9 mouse cellular contexts compared by ENCODE assay signal in the genomic region with DNA sequence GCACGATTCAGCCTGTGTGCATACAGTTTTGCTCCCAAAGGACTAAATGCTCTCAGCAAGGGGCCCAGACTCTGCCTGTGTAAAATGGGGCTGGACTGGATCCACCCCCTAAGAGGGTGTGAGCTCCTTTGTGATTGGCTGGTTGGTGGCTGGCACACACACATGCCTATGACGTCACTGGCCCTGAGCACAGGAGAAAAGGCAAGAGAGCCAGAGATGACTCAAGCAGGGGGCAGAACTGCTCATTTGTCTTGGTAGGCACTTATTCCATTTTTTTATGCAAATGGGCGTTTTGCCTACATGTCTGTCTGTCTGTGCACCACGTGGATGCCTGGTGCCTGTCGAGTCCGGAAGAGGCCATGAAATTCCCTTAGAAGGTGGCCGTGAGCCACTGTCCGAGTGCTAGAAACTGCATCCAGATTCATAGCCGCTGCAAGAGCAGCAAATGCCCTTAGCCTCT. TPM values are rescaled to one million over a fixed set of nuclear protein-coding genes. Genes with fewer than 3 reads are reported as not detected.
DNase-seq lines count a peak whose midpoint lies in the region; ATAC-seq and TF ChIP-seq lines count a peak whose summit lies in the region.
"Had no signal": no experiment of that assay in that cellular context is flagged by ENCODE, and none has a peak within 500 bp of the region (broad histone marks: within the 10 kb centered on the region; RNA-seq: fewer than 3 reads in every experiment).

No protein-coding gene starts in this region.

- H3K4me1 ChIP-seq in embryonic facial prominence, embryonic 10.5 days: peaks cover 48% of the 10 kb centered on the region
- peaks cover 13% of the 10 kb centered on the region for H3K4me1 ChIP-seq in heart, embryonic 13.5 days
- H3K4me1 ChIP-seq in kidney, postnatal 0 days (replicated peaks; ENCODE audit: insufficient read depth, low read length): no peaks in the 10 kb centered on the region
- H3K4me1 ChIP-seq in liver, embryonic 12.5 days: peaks cover 34% of the 10 kb centered on the region
- H3K4me1 ChIP-seq in thymus, adult 2 months (replicated peaks; ENCODE audit: control insufficient read depth, insufficient read depth, low read length): 0 out of 2 replicates have a peak, but pooled peaks cover 3% of the 10 kb centered on the region

- H3K4me2 ChIP-seq in heart, embryonic 13.5 days: peak overlapping the region; percentile 59
- H3K4me2 ChIP-seq in kidney, postnatal 0 days (ENCODE audit: low read length): peak overlapping the region; percentile 34
- H3K4me2 ChIP-seq in liver, embryonic 12.5 days: peak overlapping the region; percentile 59
- H3K4me2 ChIP-seq in myocyte (ENCODE audit: low read depth): peak overlapping the region; percentile 93

- H3K27ac ChIP-seq in embryonic facial prominence, embryonic 10.5 days (replicated peaks): 0 out of 2 replicates have a peak overlapping the region, but pooled peaks have one; percentile 45
- no peak overlapping the region for H3K27ac ChIP-seq in heart, embryonic 13.5 days (replicated peaks)
- H3K27ac ChIP-seq in kidney, postnatal 0 days: no peak overlapping the region
- no peak overlapping the region for H3K27ac ChIP-seq in liver, embryonic 12.5 days
- no peak overlapping the region for H3K27ac ChIP-seq in thymus, adult 2 months (ENCODE audit: control insufficient read depth, insufficient read depth, low read length)
- H3K27ac ChIP-seq: heart, adult 2 months had no signal

- H3K4me3 ChIP-seq in embryonic facial prominence, embryonic 10.5 days: peak overlapping the region; percentile 45
- peak overlapping the region; percentile 38 for H3K4me3 ChIP-seq in heart, embryonic 13.5 days
- H3K4me3 ChIP-seq in kidney, postnatal 0 days (replicated peaks; ENCODE audit: low read depth, low read length): no peak overlapping the region
- peak overlapping the region; percentile 34 for H3K4me3 ChIP-seq in liver, embryonic 12.5 days
- peak overlapping the region; percentile 3 for H3K4me3 ChIP-seq in myocyte
- H3K4me3 ChIP-seq in thymus, adult 2 months (ENCODE audit: control insufficient read depth, insufficient read depth, low read length): no peak overlapping the region
- H3K4me3 ChIP-seq: heart, adult 2 months had no signal

- H3K9ac ChIP-seq in heart, embryonic 13.5 days: peak overlapping the region; percentile 42
- H3K9ac ChIP-seq in kidney, postnatal 0 days (ENCODE audit: low read depth, low read length): no peak overlapping the region
- H3K9ac ChIP-seq in liver, embryonic 12.5 days: peak overlapping the region; percentile 37; the same call in 1 of the 2 replicates

- H3ac ChIP-seq in myocyte (ENCODE audit: control insufficient read depth, insufficient read length): no peak overlapping the region

- no peak for TF ChIP-seq POLR2A in myocyte (IDR thresholded peaks at IDR 0.05; ENCODE audit: insufficient read length, low read depth)
- TF ChIP-seq POLR2A in thymus, adult 2 months (IDR thresholded peaks at IDR 0.05; ENCODE audit: control insufficient read depth, extremely low read depth, insufficient read depth, low read length, poor library complexity): no peak

- no peak for TF ChIP-seq CTCF in kidney, postnatal 0 days (IDR thresholded peaks at IDR 0.05; ENCODE audit: low read depth)
- no peak for TF ChIP-seq CTCF in thymus, adult 2 months (IDR thresholded peaks at IDR 0.05; ENCODE audit: borderline replicate concordance, control insufficient read depth, extremely low read depth, insufficient read depth, low read length, poor library complexity)

- 27% methylated on average over 9 of the region's 9 CpGs for WGBS in embryonic facial prominence, embryonic 10.5 days
- 18% methylated on average over 9 of the region's 9 CpGs for WGBS in heart, embryonic 13.5 days
- WGBS in kidney, postnatal 0 days: 19% methylated on average over 9 of the region's 9 CpGs
- 18% methylated on average over 9 of the region's 9 CpGs for WGBS in liver, embryonic 12.5 days (ENCODE audit: insufficient replicate concordance)
- WGBS in thymus, adult 2 months: 28% methylated on average over 9 of the region's 9 CpGs

- DNase-seq in CD4-positive helper T cell, adult 2 months (ENCODE audit: low read depth, low spot score): peak; percentile 58
- DNase-seq in adrenal gland, adult 8-10 months: peak; percentile 92
- DNase-seq in embryonic facial prominence, embryonic 10.5 days (ENCODE audit: low spot score): peak; percentile 81
- peak; percentile 84 for DNase-seq in kidney, postnatal 0 days (ENCODE audit: low spot score)
- peak; percentile 40 for DNase-seq in thymus, adult 2 months

- ATAC-seq in heart, embryonic 13.5 days (ENCODE audit: extremely low read depth, insufficient number of reproducible peaks, low FRiP score, low TSS enrichment): 0 out of 2 replicates have a peak, but pooled peaks have one; percentile 39
- peak; percentile 55; the same call in 1 of the 2 replicates for ATAC-seq in kidney, postnatal 0 days (replicated peaks; ENCODE audit: low FRiP score, low read depth)
- peak; percentile 81 for ATAC-seq in liver, embryonic 12.5 days

- H3K36me3 ChIP-seq in embryonic facial prominence, embryonic 10.5 days (replicated peaks): no peaks in the 10 kb centered on the region
- H3K36me3 ChIP-seq in heart, embryonic 13.5 days: no peaks in the 10 kb centered on the region
- no peaks in the 10 kb centered on the region for H3K36me3 ChIP-seq in kidney, postnatal 0 days (ENCODE audit: insufficient read depth, low read length)
- no peaks in the 10 kb centered on the region for H3K36me3 ChIP-seq in liver, embryonic 12.5 days
- H3K36me3 ChIP-seq in myocyte (ENCODE audit: control insufficient read depth, insufficient read depth): no peaks in the 10 kb centered on the region
- no peaks in the 10 kb centered on the region for H3K36me3 ChIP-seq in thymus, adult 2 months (ENCODE audit: control insufficient read depth, insufficient read depth, low read length)

- no peaks in the 10 kb centered on the region for H3K9me3 ChIP-seq in embryonic facial prominence, embryonic 10.5 days
- H3K9me3 ChIP-seq in heart, embryonic 13.5 days: no peaks in the 10 kb centered on the region
- H3K9me3 ChIP-seq in kidney, postnatal 0 days (replicated peaks; ENCODE audit: low read length): no peaks in the 10 kb centered on the region
- H3K9me3 ChIP-seq in liver, embryonic 12.5 days (replicated peaks): no peaks in the 10 kb centered on the region

- H3K27me3 ChIP-seq in embryonic facial prominence, embryonic 10.5 days (replicated peaks; ENCODE audit: low read depth, poor library complexity, severe bottlenecking): peaks cover 19% of the 10 kb centered on the region
- H3K27me3 ChIP-seq in heart, embryonic 13.5 days (replicated peaks): peaks cover 13% of the 10 kb centered on the region; the same call in 1 of the 2 replicates
- H3K27me3 ChIP-seq in kidney, postnatal 0 days (ENCODE audit: insufficient read depth, low read length): no peaks in the 10 kb centered on the region
- peaks cover 27% of the 10 kb centered on the region for H3K27me3 ChIP-seq in liver, embryonic 12.5 days (replicated peaks)
- H3K27me3 ChIP-seq in myocyte (ENCODE audit: control insufficient read depth, insufficient read depth, insufficient read length): no peaks in the 10 kb centered on the region
- H3K27me3 ChIP-seq in thymus, adult 2 months (ENCODE audit: control insufficient read depth, insufficient read depth, low read length): no peaks in the 10 kb centered on the region

- no peaks in the 10 kb centered on the region for H3K79me2 ChIP-seq in myocyte (ENCODE audit: control insufficient read depth, insufficient read depth)

TF ChIP-seq in myocyte, 11 proteins besides CTCF, POLR2A, EP300 and RAD21:
- no peak for TF ChIP-seq TCF12 (IDR thresholded peaks at IDR 0.05; ENCODE audit: insufficient read depth, poor library complexity, severe bottlenecking)
- no peak for TF ChIP-seq MYOD1 (IDR thresholded peaks at IDR 0.05; ENCODE audit: control insufficient read depth in 1 of 3, insufficient read length in 2 of 3, low read depth in 2 of 3)
- no peak for TF ChIP-seq CEBPB (IDR thresholded peaks at IDR 0.05; ENCODE audit: insufficient read depth, poor library complexity, severe bottlenecking)
- no peak for TF ChIP-seq POLR2AphosphoS2 (IDR thresholded peaks at IDR 0.05; ENCODE audit: insufficient read length, low read depth)
- no peak for TF ChIP-seq TCF3 (IDR thresholded peaks at IDR 0.05; ENCODE audit: insufficient read length, low read depth)
- no peak for TF ChIP-seq MYOG (IDR thresholded peaks at IDR 0.05; ENCODE audit: control insufficient read depth in 1 of 3, insufficient read depth in 1 of 3, insufficient read length in 2 of 3, low read depth in 2 of 3)

RNA-seq across cellular contexts. Expression of gene Slc2a7, which starts 10.7 kb away (rescaled TPM):
- total RNA-seq in adrenal gland, adult 8-10 months (2022): not detected
- not detected in 2 replicates for polyA plus RNA-seq in embryonic facial prominence, embryonic 10.5 days (2016; fragmentation: Nextera tagmentation; extraction: Ambion mirVana)
- polyA plus RNA-seq in heart, embryonic 13.5 days (2015; fragmentation: Nextera tagmentation; extraction: Ambion mirVana): not detected in 2 replicates
- polyA plus RNA-seq in kidney, postnatal 0 days (2015; fragmentation: Nextera tagmentation; extraction: Ambion mirVana): not detected in 2 replicates
- not detected in 2 replicates for polyA plus RNA-seq in liver, embryonic 12.5 days (2016; fragmentation: Nextera tagmentation; extraction: Ambion mirVana)
- not detected for polyA plus RNA-seq in myocyte (2012; fragmentation: generic; extraction: Trizol)
- polyA plus RNA-seq in thymus, adult 2 months (2012; rRNA removed): 0.05 TPM in 1 of 2 replicates, not detected in the other
- total RNA-seq: heart, adult 2 months had no signal
- polyA plus RNA-seq: heart, adult 2 months had no signal

RNA-seq across cellular contexts. Expression of gene Slc2a5, which starts 19.0 kb away (rescaled TPM):
- 1 to 10 TPM in 2 of 4 experiments, under 1 TPM in 2; 0.45 to 3.3 (median 1.3) TPM for total RNA-seq in adrenal gland, adult 8-10 months (2022)
- polyA plus RNA-seq in embryonic facial prominence, embryonic 10.5 days (2016; fragmentation: Nextera tagmentation; extraction: Ambion mirVana): 1.4 and 1.7 TPM in 2 replicates
- 1.1 and 1.9 TPM in 2 replicates for polyA plus RNA-seq in heart, embryonic 13.5 days (2015; fragmentation: Nextera tagmentation; extraction: Ambion mirVana)
- 8.1 and 9.3 TPM in 2 replicates for polyA plus RNA-seq in kidney, postnatal 0 days (2015; fragmentation: Nextera tagmentation; extraction: Ambion mirVana)
- 0.22 and 0.30 TPM in 2 replicates for polyA plus RNA-seq in liver, embryonic 12.5 days (2016; fragmentation: Nextera tagmentation; extraction: Ambion mirVana)
- polyA plus RNA-seq in myocyte (2012; fragmentation: generic; extraction: Trizol): 0.24 TPM
- polyA plus RNA-seq in thymus, adult 2 months (2012; rRNA removed): 1.2 and 2.1 TPM in 2 replicates

RNA-seq across cellular contexts. Expression of gene Gpr157, which starts 50.9 kb away (rescaled TPM):
- total RNA-seq in adrenal gland, adult 8-10 months (2022): 1 to 10 TPM; 1.4 to 3.3 (median 2.3) TPM
- polyA plus RNA-seq in embryonic facial prominence, embryonic 10.5 days (2016; fragmentation: Nextera tagmentation; extraction: Ambion mirVana): 0.49 and 0.55 TPM in 2 replicates
- 2.6 and 2.7 TPM in 2 replicates for polyA plus RNA-seq in heart, embryonic 13.5 days (2015; fragmentation: Nextera tagmentation; extraction: Ambion mirVana)
- 0.18 and 0.28 TPM in 2 replicates for polyA plus RNA-seq in kidney, postnatal 0 days (2015; fragmentation: Nextera tagmentation; extraction: Ambion mirVana)
- polyA plus RNA-seq in liver, embryonic 12.5 days (2016; fragmentation: Nextera tagmentation; extraction: Ambion mirVana): 0.18 and 0.37 TPM in 2 replicates
- 1.6 TPM for polyA plus RNA-seq in myocyte (2012; fragmentation: generic; extraction: Trizol)
- polyA plus RNA-seq in thymus, adult 2 months (2012; rRNA removed): 7.4 TPM in 2 replicates

Comparison
In these comparisons a context has a peak if more than half of its experiments do, and no peak if none do; other contexts are left out.
1. DNase-seq: peak in every context shown above with its lines; median percentile 92 in adrenal gland, adult 8-10 months; 84 in kidney, postnatal 0 days; 81 in embryonic facial prominence, embryonic 10.5 days; 58 in CD4-positive helper T cell, adult 2 months; 40 in thymus, adult 2 months.
2. H3K4me3 ChIP-seq: peak in embryonic facial prominence, embryonic 10.5 days (single experiment), heart, embryonic 13.5 days (single experiment), liver, embryonic 12.5 days (single experiment) and myocyte (single experiment); none in kidney, postnatal 0 days (single experiment) and thymus, adult 2 months (single experiment).
3. H3K4me2 ChIP-seq: peak in every context shown above with its lines; median percentile 93 in myocyte; 59 in heart, embryonic 13.5 days; 59 in liver, embryonic 12.5 days; 34 in kidney, postnatal 0 days.
4. Peak in every context shown above with its lines, with median percentiles within 50 percentile points of each other: ATAC-seq.